Mouse (Mus musculus) megakaryocyte-erythroid progenitor cell, adult 5-6 weeks (primary cell): ENCODE results near the gene Bmp5. TPM values are rescaled to one million over a fixed set of nuclear protein-coding genes. Genes with fewer than 3 reads are reported as not detected.
"Not testable (repeated sequence)": the region's sequence is repeated elsewhere in the genome, so short reads cannot be mapped to it uniquely, and the experiment has no call there.

ENCODE experiments used
- ATAC-seq: replicated peaks from 2 replicates; pipeline ENCODE4 v1.8.0; 2016; ENCODE audit warnings: mild to moderate bottlenecking, inconsistent platforms; ENCODE audit not compliant: severe bottlenecking, poor library complexity, low FRiP score, low TSS enrichment
- total RNA-seq, 2 experiments: library from RNA; stranded (forward) in 1 of 2; stranded (reverse) in 1 of 2; fragments of 200-1000, 215-1000 nt in 1 of 2; fragments of >200 nt in 1 of 2; fragmentation: Nextera tagmentation in 1 of 2; gene quantifications; 2 replicates each; pipeline ENCODE4 v1.2.3; 2014 to 2017

The Bmp5 gene
- total RNA-seq (2014; fragmentation: Nextera tagmentation) (not detected in 2 replicates), total RNA-seq (2017) (not detected in 2 replicates)

DNA sequence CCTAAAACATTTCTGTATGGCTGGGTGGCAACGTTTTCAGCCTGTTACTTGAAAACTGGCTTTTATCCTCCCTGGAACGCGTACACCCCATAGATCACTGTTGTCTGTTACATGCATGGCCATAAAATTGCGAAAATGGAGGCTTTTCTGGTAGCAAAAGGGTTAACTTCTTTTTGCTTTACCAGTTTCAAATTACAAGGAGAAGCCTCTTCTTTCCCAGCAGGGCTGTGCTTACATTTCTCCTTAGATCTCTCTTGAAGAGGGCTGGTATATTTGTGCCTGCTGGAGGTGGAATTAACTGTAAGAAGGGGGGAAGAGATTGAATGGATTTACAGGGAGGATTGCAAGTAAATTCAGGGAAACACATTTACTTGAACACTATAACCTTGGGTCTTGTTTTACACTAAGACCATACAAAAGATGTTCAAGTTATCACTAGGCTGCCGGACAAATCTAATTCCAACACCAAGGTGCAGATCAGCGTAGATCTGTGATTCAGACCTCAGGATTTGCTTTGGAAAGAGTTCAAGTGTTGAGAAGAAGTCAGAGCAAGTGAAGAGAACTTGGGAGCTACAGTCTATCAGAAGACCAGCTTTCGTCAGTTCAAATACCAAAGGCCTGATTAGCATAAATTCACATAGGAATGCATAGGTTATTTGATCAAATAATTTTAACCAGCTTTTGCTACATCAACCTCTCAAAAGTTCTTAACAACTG lies at the start of gene Bmp5:
Gene Bmp5, plus strand, starts transcription at position 236 of the 717 bp plus-strand sequence.
- ATAC-seq = no peak

GRCm38 (mm10) chr9:75760075-75760474 lies 15.1 kb upstream of the Bmp5 start:
- peak; percentile 71; the same call in 1 of the 2 replicates for ATAC-seq

- no peak for ATAC-seq
Measured at GRCm38 (mm10) chr9:75761567-75761966, 13.6 kb upstream of the Bmp5 start.

DNA sequence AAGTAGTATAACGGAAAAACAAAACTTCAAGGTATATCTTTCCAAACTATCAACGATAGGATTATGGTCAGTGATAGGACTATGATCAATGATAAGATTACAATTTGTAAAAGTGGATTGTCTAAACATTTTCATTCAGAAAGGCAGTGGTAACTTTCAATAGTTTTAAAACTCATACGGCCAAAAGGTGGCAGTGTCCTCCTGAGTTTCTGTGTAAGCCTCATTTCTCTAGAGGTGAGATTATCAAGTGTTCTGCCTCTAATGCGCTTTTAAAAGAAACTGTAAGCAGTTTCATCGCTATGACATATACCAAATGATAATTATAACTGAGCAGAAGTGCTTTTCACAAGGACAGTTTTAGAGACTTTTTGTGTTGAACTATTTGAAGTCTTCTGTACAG lies 12.7 kb upstream of the Bmp5 start:
- no peak for ATAC-seq

- no peak for ATAC-seq
Measured at GRCm38 (mm10) chr9:75764792-75765191, 10.4 kb upstream of the Bmp5 start.

GRCm38 (mm10) chr9:75766521-75766920 lies 8.6 kb upstream of the Bmp5 start:
- no peak for ATAC-seq

DNA sequence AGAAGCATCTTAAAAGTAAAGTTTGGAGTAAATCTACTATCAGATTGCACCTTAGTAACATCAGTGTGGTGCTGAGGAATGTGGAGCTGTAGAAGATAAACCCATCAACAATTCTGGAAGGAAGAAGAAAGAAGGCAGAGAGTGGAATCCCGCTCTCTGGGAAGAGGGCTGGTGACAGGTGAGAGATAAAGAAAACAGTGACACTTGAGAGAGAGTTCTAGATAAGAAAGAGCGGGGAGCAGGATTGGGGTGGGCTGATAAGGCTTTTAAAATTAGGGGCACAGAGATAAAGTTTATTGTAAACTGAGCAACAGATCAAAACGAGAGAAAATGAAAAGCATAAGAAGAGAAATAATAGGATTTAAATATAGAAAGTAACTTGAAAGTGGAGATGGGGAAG lies 6.1 kb upstream of the Bmp5 start:
- ATAC-seq = no peak

DNA sequence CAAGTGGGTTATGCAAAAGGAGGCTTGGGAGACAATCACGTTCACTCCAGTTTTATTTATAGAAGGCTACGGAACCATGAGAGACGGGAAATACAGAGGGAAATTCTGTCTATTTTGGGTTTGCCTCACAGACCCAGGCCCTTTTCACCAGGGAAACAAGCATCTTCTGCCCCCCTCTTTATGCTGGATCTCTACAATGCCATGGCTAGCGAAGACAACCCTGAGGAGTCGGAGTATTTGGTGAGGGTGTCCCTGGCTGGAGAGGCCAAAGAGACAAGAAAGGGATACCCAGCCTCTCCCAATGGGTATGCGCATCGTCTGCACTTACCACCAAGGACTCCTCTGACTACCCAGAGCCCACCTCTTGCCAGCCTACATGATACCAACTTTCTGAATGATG lies 989 bp downstream of the Bmp5 start:
- no peak for ATAC-seq

- no peak for ATAC-seq
Measured at GRCm38 (mm10) chr9:75778762-75779346, 3.7 kb downstream of the Bmp5 start.

GRCm38 (mm10) chr9:75780558-75781276 lies 5.6 kb downstream of the Bmp5 start:
- no peak for ATAC-seq

- no peak for ATAC-seq
Measured at GRCm38 (mm10) chr9:75781600-75781999, 6.4 kb downstream of the Bmp5 start.

DNA sequence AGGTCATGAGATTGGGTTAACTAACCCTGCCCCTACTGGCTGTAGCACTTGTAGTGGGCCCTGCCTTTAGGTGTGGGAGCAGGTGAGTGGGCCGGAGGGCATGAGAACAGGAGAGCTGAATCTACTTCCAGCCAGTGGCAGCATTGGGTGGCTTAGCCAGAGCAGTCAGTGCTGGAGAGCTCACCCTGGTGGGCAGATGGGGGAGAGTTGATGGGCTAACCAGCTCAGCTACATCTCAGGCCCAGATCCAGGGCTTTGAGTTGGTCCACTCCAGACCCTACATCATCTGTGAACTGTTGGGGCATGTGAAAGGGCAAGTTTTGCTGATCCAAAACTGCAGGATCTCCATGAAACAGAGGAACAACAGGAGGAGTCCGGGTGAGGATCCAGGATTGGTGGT lies 8.4 kb downstream of the Bmp5 start:
- no peak for ATAC-seq

DNA sequence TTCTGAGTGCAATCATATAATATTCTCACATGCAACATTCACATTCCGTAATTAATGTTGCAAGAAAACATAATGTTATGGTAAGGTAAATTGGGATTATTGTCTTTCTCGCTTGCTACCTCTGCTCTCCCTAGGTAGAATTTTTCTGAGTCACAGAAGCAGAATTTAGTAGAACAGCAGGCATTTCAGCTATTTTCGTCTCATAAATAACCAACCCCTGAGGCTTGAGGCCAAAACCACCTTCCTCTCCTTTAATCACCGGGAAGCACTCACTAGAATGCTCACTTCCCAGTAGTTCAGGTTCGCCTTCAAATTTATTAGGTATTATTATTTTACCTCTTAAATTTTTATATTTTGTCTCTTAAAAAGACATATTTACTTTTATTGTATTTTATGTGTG lies 10.8 kb downstream of the Bmp5 start:
- ATAC-seq = no peak

DNA sequence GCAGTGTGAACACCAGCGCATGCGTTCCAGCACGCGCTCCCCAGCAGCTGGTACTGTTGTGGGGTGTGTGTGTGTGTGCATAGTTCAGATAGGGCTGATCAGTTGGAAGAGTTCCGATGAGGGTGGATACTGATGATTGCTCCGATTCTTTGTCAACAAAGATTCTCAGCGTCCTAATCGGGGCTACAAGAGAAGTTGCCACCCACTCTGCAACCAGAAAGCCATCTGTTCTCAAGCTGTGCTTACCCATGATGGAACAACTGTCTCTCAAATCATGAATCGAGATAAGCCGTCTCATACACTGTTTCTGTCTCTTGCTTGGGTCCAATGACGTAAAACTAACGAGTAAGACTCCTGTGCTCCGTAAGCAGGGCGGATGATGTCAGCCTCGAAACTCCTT lies 12.0 kb downstream of the Bmp5 start:
- no peak for ATAC-seq

DNA sequence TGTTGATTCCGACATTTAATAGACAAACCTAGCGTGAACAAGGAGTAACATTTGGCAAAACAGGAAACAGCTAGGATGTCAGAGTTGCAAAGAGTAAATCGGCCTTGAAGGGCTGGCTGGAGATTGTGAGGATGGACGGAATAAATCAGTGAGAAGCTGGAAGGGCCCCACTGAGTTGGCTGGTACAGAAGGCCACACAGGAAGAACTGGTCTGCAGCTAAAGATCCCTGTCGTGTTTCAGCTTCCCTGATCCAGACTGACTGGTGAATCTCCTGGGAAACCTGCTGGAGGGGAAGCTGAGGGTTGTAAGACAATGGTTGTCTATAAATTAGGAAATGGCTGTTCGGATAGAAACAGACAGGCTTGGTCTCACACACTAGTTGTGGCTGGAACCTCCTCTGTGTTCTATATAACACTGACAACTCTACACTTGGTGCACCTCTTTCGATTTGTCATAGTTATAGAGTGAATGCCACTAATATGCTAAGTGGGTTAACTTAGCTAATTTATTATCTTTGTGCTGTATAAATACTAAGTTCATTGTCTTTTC lies 14.8 kb downstream of the Bmp5 start:
- ATAC-seq = no peak

- no peak for ATAC-seq
Measured at GRCm38 (mm10) chr9:75804940-75805339, 29.8 kb downstream of the Bmp5 start.

DNA sequence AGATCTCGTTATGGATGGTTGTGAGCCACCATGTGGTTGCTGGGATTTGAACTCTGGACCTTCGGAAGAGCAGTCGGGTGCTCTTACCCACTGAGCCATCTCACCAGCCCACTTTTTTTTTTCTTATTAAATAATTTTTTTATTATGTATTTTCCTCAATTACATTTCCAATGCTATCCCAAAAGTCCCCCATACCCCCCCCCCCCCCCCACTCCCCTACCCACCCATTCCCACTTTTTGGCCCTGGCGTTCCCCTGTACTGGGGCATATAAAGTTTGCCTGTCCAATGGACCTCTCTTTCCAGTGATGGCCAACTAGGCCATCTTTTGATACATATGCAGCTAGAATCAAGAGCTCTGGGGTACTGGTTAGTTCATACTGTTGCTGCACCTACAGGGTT lies 33.0 kb downstream of the Bmp5 start:
- not testable (repeated sequence) for ATAC-seq

- ATAC-seq = no peak
Measured at GRCm38 (mm10) chr9:75808659-75809058, 33.5 kb downstream of the Bmp5 start.

DNA sequence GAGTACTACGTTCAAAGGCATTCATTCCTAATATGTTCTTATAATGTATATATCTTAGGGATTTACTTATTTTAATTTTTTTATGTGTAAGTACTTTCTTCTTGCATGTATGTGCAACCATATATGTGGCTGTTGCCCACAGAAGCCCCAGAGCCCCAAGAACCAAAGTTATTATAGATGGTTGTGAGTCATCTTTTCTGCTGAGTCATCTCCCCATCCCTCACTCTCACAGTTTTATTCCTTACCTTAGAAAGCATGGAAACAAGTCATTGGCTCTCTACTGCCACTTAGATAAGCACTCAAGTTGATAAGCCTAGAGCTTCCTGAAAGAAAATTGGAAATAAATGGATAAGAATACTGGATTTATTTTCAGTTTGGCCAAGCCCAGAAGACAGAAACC lies 40.0 kb downstream of the Bmp5 start:
- no peak for ATAC-seq

DNA sequence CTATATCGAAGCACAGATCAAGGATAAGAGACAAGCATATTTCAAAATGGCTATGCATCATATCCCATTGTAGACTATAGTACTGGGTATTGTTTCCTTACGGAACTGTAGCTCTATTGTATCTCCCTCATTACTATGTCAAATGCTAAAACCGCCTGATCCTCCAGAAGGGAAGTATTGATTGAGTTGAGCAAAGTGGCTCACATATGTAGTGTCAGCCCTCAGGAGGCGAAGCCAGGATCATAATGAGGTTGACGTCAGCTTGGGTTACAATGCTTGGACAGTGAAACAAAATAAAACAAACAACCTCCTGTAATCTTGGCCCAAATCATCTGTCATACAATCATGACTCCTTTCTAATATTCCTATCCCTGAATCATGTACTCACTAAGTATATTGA lies 43.2 kb downstream of the Bmp5 start:
- ATAC-seq = no peak
